Mouse (Mus musculus) layer of hippocampus, postnatal 25 days (tissue): ENCODE results near the gene Pld3. TPM values are rescaled to one million over a fixed set of nuclear protein-coding genes. Genes with fewer than 3 reads are reported as not detected.

Source experiments
- DNase-seq, 2 experiments: peaks; one replicate each; pipeline ENCODE4 v3.0.0; 2022; ENCODE audit warnings: mixed read lengths in 2 of 2, low spot score in 1 of 2; ENCODE audit errors: extremely low spot score in 1 of 2
- total RNA-seq, 2 experiments: library from RNA; stranded (reverse); gene quantifications; 2 replicates each; pipeline ENCODE4 v1.2.3; 2021

The Pld3 gene
- total RNA-seq, 2 experiments from 2014 or later = 625 to 635 TPM

DNA sequence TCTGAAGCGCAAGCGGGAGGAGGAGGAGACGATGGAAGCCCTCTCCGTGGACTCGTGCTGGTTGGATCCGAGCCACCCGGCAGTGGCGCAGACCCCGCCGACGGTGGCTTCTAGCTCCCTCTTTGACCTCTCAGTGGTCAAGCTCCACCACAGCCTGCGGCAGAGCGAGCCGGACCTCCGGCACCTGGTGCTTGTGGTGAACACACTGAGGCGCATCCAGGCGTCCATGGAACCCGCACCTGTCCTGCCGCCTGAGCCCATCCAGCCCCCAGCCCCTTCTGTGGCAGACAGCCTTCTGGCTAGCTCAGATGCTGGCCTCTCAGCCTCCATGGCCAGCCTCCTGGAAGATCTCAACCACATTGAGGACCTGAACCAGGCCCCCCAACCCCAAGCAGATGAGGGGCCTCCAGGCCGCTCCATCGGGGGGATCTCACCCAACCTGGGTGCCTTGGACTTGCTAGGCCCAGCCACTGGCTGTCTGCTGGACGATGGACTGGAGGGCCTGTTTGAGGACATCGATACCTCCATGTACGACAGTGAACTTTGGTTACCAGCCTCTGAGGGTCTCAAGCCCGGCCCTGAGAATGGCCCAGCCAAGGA lies 63.6 kb downstream of the Pld3 start:
- DNase-seq = no peak

DNA sequence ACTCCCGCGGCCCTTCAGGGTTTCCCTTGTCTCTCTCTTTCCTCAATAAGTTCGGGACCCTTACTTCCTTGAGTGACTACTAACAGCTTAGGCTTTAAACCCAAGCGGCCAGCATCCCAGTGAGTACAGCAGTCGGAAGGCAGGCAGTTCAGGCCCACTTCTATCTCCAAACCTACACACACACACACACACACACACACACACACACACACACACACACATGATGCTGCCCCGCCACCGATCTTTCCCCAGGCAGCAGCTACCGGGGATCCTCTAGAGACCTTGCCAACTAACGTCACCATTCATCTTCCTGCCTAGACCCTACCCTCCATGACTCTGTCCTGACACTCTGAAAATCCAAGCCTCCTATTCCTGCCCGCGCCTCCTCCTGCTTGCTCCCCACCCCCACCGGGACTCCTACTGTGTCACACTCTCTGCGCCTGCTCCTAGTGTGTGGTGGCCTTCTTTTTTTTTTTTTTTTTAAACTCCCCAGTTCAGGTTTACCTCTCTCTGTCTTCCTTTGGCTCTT lies 65.2 kb downstream of the Pld3 start:
- DNase-seq = peak in 1 of 2 experiments; percentile 54

- DNase-seq = peak; percentile 94
Measured at GRCm38 (mm10) chr7:27486770-27487697, 66.0 kb downstream of the Pld3 start, which contains the start of gene Sertad1. TSS of gene Sertad1 (plus strand) at chr7:27486910.

- DNase-seq = no peak
Measured at GRCm38 (mm10) chr7:27486102-27486769, 66.8 kb downstream of the Pld3 start.

- DNase-seq = no peak
Measured at GRCm38 (mm10) chr7:27483860-27484259, 69.2 kb downstream of the Pld3 start.

Other genes with a start within 250 kb of the Pld3 start
- gene Ltbp4, start 215.5 kb downstream of the Pld3 start, total RNA-seq = 10 to 100 TPM; 47.2 to 61.7 TPM
- 10 to 100 TPM; 19.7 to 30.4 TPM for gene Shkbp1, start 197.2 kb downstream of the Pld3 start, total RNA-seq
- gene Gm20479, start 195.8 kb downstream of the Pld3 start, total RNA-seq = not detected
- 100 to 1,000 TPM; 121 to 142 TPM for gene Sptbn4, start 105.5 kb downstream of the Pld3 start, total RNA-seq
- gene Blvrb, start 105.2 kb downstream of the Pld3 start, total RNA-seq = 10 to 100 TPM; 16.1 to 22.6 TPM
- 1 to 10 TPM; 3.3 to 3.9 TPM for gene Sertad3, start 79.5 kb downstream of the Pld3 start, total RNA-seq
- gene Sertad1, start 66.3 kb downstream of the Pld3 start, total RNA-seq = 1 to 10 TPM; 7.0 to 7.3 TPM
- under 1 TPM; 0.32 to 0.38 TPM for gene Prx, start 53.9 kb downstream of the Pld3 start, total RNA-seq
- under 1 TPM; 0.12 to 0.17 TPM for gene Hipk4, start 30.0 kb downstream of the Pld3 start, total RNA-seq
- 10 to 100 TPM; 23.5 to 24.2 TPM for gene 2310022A10Rik, start within 50 bp of the Pld3 start, total RNA-seq
- 100 to 1,000 TPM in 1 of 2 experiments, 10 to 100 TPM in 1; 93.8 to 122 TPM for gene Akt2, start 38.3 kb upstream of the Pld3 start, total RNA-seq
- gene Ttc9b, start 100.7 kb upstream of the Pld3 start, total RNA-seq = 10 to 100 TPM; 55.0 to 59.8 TPM
- gene Map3k10, start 121.4 kb upstream of the Pld3 start, total RNA-seq = 100 to 1,000 TPM; 195 to 201 TPM
- 1 to 10 TPM; 7.9 to 9.0 TPM for gene Zfp607b, start 136.1 kb upstream of the Pld3 start, total RNA-seq
- 10 to 100 TPM; 36.4 to 42.7 TPM for gene Zfp60, start 178.2 kb upstream of the Pld3 start, total RNA-seq